ENCODE assay signal across 24 mouse cellular contexts in genomic region chr4:107701679-107702078, GRCm38 (mm10). TPM values are rescaled to one million over a fixed set of nuclear protein-coding genes. Genes with fewer than 3 reads are reported as not detected.
"Had no signal": no experiment of that assay in that cellular context is flagged by ENCODE, and none has a peak within 500 bp of the region (broad histone marks: within the 10 kb centered on the region; RNA-seq: fewer than 3 reads in every experiment).

No protein-coding gene starts in this region.

- H3K4me3 ChIP-seq: heart, adult 2 months; heart, embryonic 13.5 days; heart, embryonic 15.5 days; hindbrain, embryonic 10.5 days; hindbrain, embryonic 12.5 days; intestine, embryonic 15.5 days; layer of hippocampus, adult 2 months; left cerebral cortex, adult 2 months had no signal

- H3K9me3 ChIP-seq: heart, embryonic 15.5 days; hindbrain, embryonic 12.5 days; intestine, embryonic 15.5 days had no signal

- ATAC-seq: hindbrain, embryonic 16.5 days; inflammation-experienced regulatory T-cells, adult 6 months; intestine, embryonic 15.5 days; intestine, postnatal 0 days had no signal

- H3K4me2 ChIP-seq: heart, embryonic 11.5 days; heart, embryonic 13.5 days; heart, embryonic 15.5 days; hindbrain, embryonic 14.5 days; intestine, embryonic 15.5 days had no signal

- H3K27me3 ChIP-seq: heart, embryonic 15.5 days; hindbrain, embryonic 12.5 days; intestine, embryonic 15.5 days had no signal

- H3K27ac ChIP-seq: heart, adult 2 months; heart, embryonic 13.5 days; heart, embryonic 15.5 days; hindbrain, embryonic 10.5 days; hindbrain, embryonic 12.5 days; hindbrain, embryonic 14.5 days; intestine, embryonic 15.5 days; layer of hippocampus, adult 2 months; left cerebral cortex, adult 2 months had no signal

- H3K36me3 ChIP-seq: heart, embryonic 13.5 days; heart, embryonic 15.5 days; hindbrain, embryonic 10.5 days; hindbrain, embryonic 12.5 days; intestine, embryonic 15.5 days had no signal

- DNase-seq: gastrocnemius, postnatal 36 days; heart, adult 11 months had no signal

- H3K9ac ChIP-seq: forebrain, postnatal 0 days; heart, embryonic 13.5 days; heart, embryonic 15.5 days; hindbrain, embryonic 12.5 days; hindbrain, embryonic 14.5 days; intestine, embryonic 15.5 days had no signal

- H3K4me1 ChIP-seq: heart, embryonic 13.5 days; heart, embryonic 15.5 days; intestine, embryonic 15.5 days had no signal

RNA-seq across cellular contexts. Expression of gene Dmrtb1, which starts 17.6 kb away (rescaled TPM):
- total RNA-seq: gastrocnemius, adult 18-20 months; gastrocnemius, adult 8-10 months; gastrocnemius, postnatal 14 days; gastrocnemius, postnatal 36 days; heart, adult 2 months; heart, postnatal 14 days; heart, postnatal 4 days had no signal
- polyA plus RNA-seq: heart, embryonic 11.5 days; heart, embryonic 15.5 days; heart, postnatal 0 days; inflammation-experienced regulatory T-cells, adult 6 months; intestine, embryonic 15.5 days; intestine, postnatal 0 days; kidney, embryonic 14.5 days; kidney, embryonic 16.5 days had no signal
